Mouse (Mus musculus) ES-E14 (cell line): Measurements from ENCODE around the gene Ube2b.

Experiments
- CHD2 ChIP-seq: IDR thresholded peaks from 2 replicates; pipeline ENCODE4 v1.6.1; 2014; ENCODE audit warnings: mild to moderate bottlenecking, low read depth, low read length, inconsistent platforms
- HCFC1 ChIP-seq: IDR thresholded peaks from 2 replicates; pipeline ENCODE4 v1.6.1; 2012; ENCODE audit warnings: low read length, inconsistent platforms, borderline replicate concordance; ENCODE audit not compliant: insufficient read depth

GRCm38 (mm10) chr11:51935636-51936434 lies 64.7 kb downstream of the Ube2b start:
- TF ChIP-seq HCFC1 (no peak), CHD2 (no peak)
